Mouse (Mus musculus) forebrain, embryonic 13.5 days (tissue): ENCODE measurements around the gene Snx4. TPM values are rescaled to one million over a fixed set of nuclear protein-coding genes. Genes with fewer than 3 reads are reported as not detected.

Source experiments
- ATAC-seq: fragments of 200-750 bp; cut with Nextera tagmentation; 2 replicates; pipeline ENCODE4 v1.8.0; 2017
- H3K27ac ChIP-seq: fragments of 300-500 bp; sonication (generic); 2 replicates; pipeline ENCODE4 v1.5.1; 2015; ENCODE audit warnings: inconsistent platforms, mild to moderate bottlenecking, moderate library complexity
- H3K27me3 ChIP-seq: fragments of 300-500 bp; sonication (generic); 2 replicates; pipeline ENCODE4 v1.6.1; 2015; ENCODE audit warnings: mild to moderate bottlenecking, inconsistent platforms
- H3K36me3 ChIP-seq: fragments of 300-500 bp; sonication (generic); 2 replicates; pipeline ENCODE4 v1.6.1; 2015; ENCODE audit warnings: mild to moderate bottlenecking, inconsistent platforms; ENCODE audit not compliant: poor library complexity, severe bottlenecking
- H3K4me1 ChIP-seq: fragments of 300-500 bp; sonication (generic); 2 replicates; pipeline ENCODE4 v1.6.1; 2015; ENCODE audit warnings: inconsistent platforms
- H3K4me2 ChIP-seq: fragments of 300-500 bp; sonication (generic); 2 replicates; pipeline ENCODE4 v1.6.1; 2015; ENCODE audit warnings: inconsistent platforms, mild to moderate bottlenecking, moderate library complexity
- H3K4me3 ChIP-seq: fragments of 300-500 bp; sonication (generic); 2 replicates; pipeline ENCODE4 v1.5.1; 2015; ENCODE audit warnings: mild to moderate bottlenecking, inconsistent platforms
- H3K9ac ChIP-seq: fragments of 300-500 bp; sonication (generic); 2 replicates; pipeline ENCODE4 v1.6.1; 2015; ENCODE audit warnings: mild to moderate bottlenecking, inconsistent platforms
- H3K9me3 ChIP-seq: fragments of 300-500 bp; sonication (generic); replicated peaks from 2 replicates; pipeline ENCODE4 v1.6.1; 2016; ENCODE audit warnings: inconsistent platforms
- WGBS: fragments of 180-500 bp; shearing (Covaris S2); methylation state at CpG from one replicate; pipeline ENCODE4 v1.1.7; 2015; 5-methylcytosine and 5-hydroxymethylcytosine counted together
- polyA plus RNA-seq: library from polyadenylated mRNA; unstranded; fragments of >200 nt; fragmentation: Nextera tagmentation; extraction: Ambion mirVana; gene quantifications from 2 replicates; pipeline ENCODE4 v1.2.1, GENCODE M21; 2015

Gene Snx4
- polyA plus RNA-seq, 1 experiment from 2014 or later = 67.7 TPM

DNA sequence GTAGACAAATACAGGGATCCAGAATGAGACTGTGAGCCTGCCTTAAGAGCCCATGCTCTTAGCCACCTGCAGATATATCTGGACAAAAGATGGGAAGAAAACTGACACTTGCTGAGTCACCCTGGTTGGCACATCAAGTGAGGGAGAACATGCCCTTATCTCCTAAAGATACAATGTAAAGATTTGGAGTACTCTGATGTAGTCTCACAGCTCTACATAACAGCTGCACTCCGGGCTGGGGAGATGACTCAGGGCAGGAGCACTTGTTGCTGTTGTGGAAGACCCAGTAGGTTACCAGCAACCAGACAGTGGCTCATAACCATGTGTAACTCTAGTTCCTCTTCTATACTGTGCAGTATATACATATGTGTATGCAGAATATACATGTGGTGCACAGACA, 31.8 kb downstream of the Snx4 start:
- Histone ChIP-seq H3K4me2 (no peak overlapping the region), H3K27ac (no peak overlapping the region), H3K27me3 (no peaks in the 10 kb centered on the region), H3K4me3 (no peak overlapping the region), H3K9ac (no peak overlapping the region), H3K4me1 (no peaks in the 10 kb centered on the region), H3K36me3 (peaks cover 65% of the 10 kb centered on the region), H3K9me3 (no peaks in the 10 kb centered on the region)
- 86% methylated on average over 1 of the region's 1 CpGs for WGBS
- ATAC-seq = no peak

DNA sequence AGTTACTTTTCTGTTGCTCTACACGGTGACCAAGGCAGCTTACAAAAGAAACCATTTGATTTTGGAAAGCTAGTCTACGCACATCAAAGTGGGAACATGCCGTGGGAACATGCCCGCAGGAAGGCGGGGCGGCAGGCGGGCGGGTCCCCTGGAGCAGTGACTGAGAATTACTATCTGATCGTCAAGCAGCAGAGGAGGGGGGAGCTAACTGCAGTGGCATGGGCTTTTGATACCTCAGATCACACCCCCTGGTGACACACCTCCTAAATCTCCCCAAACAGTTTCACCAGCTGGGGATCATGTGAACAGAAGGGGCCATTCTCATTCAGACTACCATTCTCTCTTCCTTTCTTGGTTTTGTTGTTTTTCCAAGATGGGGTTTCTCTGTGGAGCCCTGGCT, 37.3 kb downstream of the Snx4 start:
- Histone ChIP-seq H3K27ac (no peak overlapping the region), H3K36me3 (peaks cover 82% of the 10 kb centered on the region), H3K27me3 (no peaks in the 10 kb centered on the region), H3K9me3 (peaks cover 9% of the 10 kb centered on the region; the same call in 1 of the 2 replicates), H3K4me3 (no peak overlapping the region), H3K9ac (no peak overlapping the region), H3K4me2 (no peak overlapping the region), H3K4me1 (no peaks in the 10 kb centered on the region)
- no peak for ATAC-seq
- 88% methylated on average over 9 of the region's 9 CpGs for WGBS

DNA sequence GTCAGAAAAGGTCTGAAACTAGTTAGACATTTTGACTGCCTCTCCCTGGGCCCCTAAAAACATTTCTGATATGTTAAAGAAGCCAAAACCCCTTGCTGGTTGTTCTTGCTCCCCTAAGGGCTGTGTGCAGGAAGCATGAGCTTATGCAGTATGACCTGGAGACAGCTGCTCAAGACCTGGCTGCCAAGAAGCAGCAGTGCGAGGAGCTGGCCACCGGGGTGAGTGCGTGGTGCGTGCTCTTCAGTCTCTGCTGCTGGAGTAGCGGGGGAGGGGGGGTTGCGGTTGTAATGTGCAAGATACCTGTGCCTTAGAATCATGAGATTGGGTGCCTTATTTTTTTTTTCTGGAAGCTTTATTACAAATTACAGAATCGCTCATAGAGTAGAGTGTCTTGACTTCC, 38.7 kb downstream of the Snx4 start:
- Histone ChIP-seq H3K36me3 (peaks cover 92% of the 10 kb centered on the region), H3K4me3 (no peak overlapping the region)

DNA sequence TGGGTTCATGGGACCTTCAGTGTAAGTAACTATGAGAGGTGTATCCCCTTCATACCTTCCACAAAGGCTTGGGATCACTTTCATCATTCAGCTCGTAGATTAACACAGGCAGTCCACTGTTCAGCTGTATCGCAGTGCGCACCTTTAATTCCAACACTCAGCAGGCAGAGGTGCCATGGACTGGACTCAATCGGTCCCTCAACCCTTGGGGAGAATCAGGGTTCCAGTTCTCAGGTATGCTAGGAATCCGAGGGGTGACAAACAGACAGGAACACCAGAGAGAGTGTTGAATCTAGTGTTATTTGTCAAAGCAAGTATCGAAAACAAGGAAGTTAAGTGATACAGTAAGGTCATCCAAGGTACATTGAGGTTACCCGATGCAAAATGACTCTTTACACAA, 41.0 kb downstream of the Snx4 start:
- ATAC-seq = no peak
- Histone ChIP-seq H3K9ac (no peak overlapping the region), H3K36me3 (peaks cover 95% of the 10 kb centered on the region), H3K4me1 (no peaks in the 10 kb centered on the region), H3K4me3 (no peak overlapping the region), H3K27me3 (no peaks in the 10 kb centered on the region), H3K27ac (no peak overlapping the region), H3K4me2 (no peak overlapping the region), H3K9me3 (peaks cover 9% of the 10 kb centered on the region; the same call in 1 of the 2 replicates)
- 97% methylated on average over 7 of the region's 7 CpGs for WGBS

More for the DNA sequence above, 38.7 kb downstream of the Snx4 start:
- Histone ChIP-seq H3K4me2 (no peak overlapping the region), H3K9me3 (peaks cover 9% of the 10 kb centered on the region; the same call in 1 of the 2 replicates), H3K9ac (no peak overlapping the region), H3K27ac (no peak overlapping the region), H3K27me3 (no peaks in the 10 kb centered on the region), H3K4me1 (no peaks in the 10 kb centered on the region)
- 88% methylated on average over 7 of the region's 7 CpGs for WGBS
- ATAC-seq = no peak

DNA sequence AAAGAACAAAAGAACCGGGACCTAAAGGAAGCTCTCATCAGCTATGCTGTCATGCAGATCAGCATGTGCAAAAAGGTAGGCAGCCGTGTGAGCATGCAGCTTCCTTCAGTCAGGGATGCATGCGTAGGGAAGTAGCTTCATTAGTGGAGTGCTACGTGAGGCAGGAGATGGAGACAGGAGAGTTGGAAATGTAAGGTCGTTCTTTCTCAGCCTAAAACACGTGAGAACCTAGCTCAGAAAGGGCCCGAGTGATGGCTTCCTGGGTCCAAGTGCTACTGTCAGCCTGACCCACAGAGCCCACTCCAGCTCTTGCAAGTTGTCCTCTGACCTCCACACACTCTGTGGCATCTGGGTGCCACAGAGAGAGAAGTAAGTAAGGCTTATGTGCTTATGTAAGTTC, 43.4 kb downstream of the Snx4 start:
- ATAC-seq = no peak
- H3K4me3 ChIP-seq = no peak overlapping the region
- H3K9ac ChIP-seq = no peak overlapping the region
- H3K27ac ChIP-seq = no peak overlapping the region
- no peaks in the 10 kb centered on the region for H3K4me1 ChIP-seq
- H3K9me3 ChIP-seq = peaks cover 9% of the 10 kb centered on the region; the same call in 1 of the 2 replicates
- H3K27me3 ChIP-seq = no peaks in the 10 kb centered on the region
- H3K36me3 ChIP-seq = peaks cover 91% of the 10 kb centered on the region
- 93% methylated on average over 7 of the region's 7 CpGs for WGBS
- H3K4me2 ChIP-seq = no peak overlapping the region

DNA sequence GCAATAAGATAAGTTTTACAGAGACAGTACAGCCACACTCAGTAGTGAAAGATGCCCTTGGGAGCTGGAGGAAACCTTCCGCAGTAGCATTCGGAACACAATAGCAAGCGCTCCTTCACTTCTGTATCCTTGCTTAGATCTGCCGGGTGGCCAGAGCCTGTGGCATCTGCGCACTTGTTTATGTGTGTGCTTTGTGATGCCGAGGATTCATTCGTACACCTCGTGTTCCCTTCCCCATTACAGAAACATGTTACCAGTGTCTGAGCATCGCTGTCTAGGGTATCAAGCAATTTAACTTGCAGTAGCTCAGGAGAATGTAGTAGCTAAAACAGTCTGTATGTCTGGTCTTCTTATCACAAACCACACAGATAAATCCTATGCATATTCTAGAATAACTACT, 44.1 kb downstream of the Snx4 start:
- Histone ChIP-seq H3K27me3 (no peaks in the 10 kb centered on the region), H3K4me2 (no peak overlapping the region), H3K9ac (no peak overlapping the region), H3K27ac (no peak overlapping the region), H3K36me3 (peaks cover 91% of the 10 kb centered on the region), H3K4me1 (no peaks in the 10 kb centered on the region), H3K4me3 (no peak overlapping the region), H3K9me3 (peaks cover 9% of the 10 kb centered on the region; the same call in 1 of the 2 replicates)
- 97% methylated on average over 9 of the region's 9 CpGs for WGBS
- no peak for ATAC-seq

DNA sequence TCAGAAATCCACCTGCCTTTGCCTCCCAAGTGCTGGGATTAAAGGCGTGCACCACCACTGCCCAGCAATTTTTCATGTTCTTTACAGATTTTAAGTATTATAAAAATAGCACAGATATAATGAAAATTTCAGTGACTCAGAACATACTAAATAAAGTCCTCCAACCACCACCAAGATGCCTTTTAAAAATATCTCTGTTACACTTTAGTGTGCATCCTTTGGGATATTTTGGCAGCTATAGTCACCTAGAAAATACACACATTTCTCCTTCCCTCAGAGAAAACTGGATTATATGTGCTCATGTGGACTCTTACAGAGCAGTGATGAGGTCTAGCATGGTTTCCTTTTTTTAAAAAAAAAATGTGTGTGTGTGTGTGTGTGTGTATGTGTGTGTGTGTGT, 46.3 kb downstream of the Snx4 start:
- Histone ChIP-seq H3K27ac (no peak overlapping the region), H3K9ac (no peak overlapping the region), H3K36me3 (peaks cover 85% of the 10 kb centered on the region), H3K4me3 (no peak overlapping the region), H3K27me3 (no peaks in the 10 kb centered on the region), H3K4me2 (no peak overlapping the region), H3K9me3 (peaks cover 1% of the 10 kb centered on the region; the same call in 1 of the 2 replicates), H3K4me1 (no peaks in the 10 kb centered on the region)
- 96% methylated on average over 1 of the region's 1 CpGs for whole genome bisulfite sequencing
- no peak for ATAC-seq

DNA sequence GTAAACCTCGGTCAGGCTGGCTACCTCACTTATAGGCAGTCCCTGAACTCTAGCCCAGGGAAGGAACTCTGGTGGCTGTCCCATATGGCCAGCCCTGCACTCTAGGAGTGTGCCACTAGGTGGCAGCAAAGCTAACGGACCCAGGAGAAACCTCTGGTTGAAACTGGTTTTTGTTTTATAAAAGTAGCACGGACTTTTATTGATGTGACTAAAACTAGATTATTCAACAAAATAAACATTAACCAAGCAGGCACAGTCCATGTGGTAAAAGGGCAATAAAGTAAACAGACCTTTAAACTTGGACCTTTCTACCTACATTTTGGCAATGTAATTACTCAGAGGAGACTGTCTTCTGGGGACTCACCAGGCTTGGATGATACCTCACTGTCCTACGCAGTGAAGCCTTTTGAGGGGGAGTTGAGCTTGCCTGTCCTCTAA, 55.4 kb downstream of the Snx4 start:
- Histone ChIP-seq H3K4me1 (peaks cover 18% of the 10 kb centered on the region), H3K27ac (no peak overlapping the region), H3K4me3 (no peak overlapping the region), H3K36me3 (peaks cover 23% of the 10 kb centered on the region; the same call in 1 of the 2 replicates), H3K9me3 (no peaks in the 10 kb centered on the region), H3K27me3 (no peaks in the 10 kb centered on the region), H3K4me2 (no peak overlapping the region), H3K9ac (no peak overlapping the region)
- WGBS = 13% methylated on average over 4 of the region's 4 CpGs
- peak; percentile 71 for ATAC-seq

DNA sequence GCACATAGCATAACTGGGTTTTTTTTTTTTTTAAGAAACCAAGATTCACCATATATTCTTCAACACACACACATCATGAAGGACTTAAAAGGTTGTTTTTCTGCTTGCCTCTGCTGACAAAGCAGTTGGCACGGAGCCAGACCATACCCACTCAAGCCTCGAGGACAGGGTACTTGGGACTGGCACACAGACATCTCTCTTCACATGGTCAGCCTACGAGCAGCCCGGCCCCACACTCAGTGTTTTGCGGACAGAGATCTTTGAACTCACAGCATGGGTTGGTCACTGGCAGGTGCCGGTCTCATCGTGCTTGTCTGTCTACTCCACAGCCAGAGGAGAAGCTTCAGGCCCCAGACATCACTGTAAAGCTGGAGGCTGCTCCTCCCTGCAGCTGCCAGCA, 56.5 kb downstream of the Snx4 start:
- ATAC-seq = no peak
- Histone ChIP-seq H3K4me2 (no peak overlapping the region), H3K4me1 (peaks cover 18% of the 10 kb centered on the region), H3K27me3 (no peaks in the 10 kb centered on the region), H3K36me3 (peaks cover 21% of the 10 kb centered on the region; the same call in 1 of the 2 replicates), H3K27ac (no peak overlapping the region), H3K4me3 (no peak overlapping the region), H3K9ac (no peak overlapping the region), H3K9me3 (0 out of 2 replicates have a peak, but pooled peaks cover 5% of the 10 kb centered on the region)
- WGBS = 67% methylated on average over 7 of the region's 7 CpGs

DNA sequence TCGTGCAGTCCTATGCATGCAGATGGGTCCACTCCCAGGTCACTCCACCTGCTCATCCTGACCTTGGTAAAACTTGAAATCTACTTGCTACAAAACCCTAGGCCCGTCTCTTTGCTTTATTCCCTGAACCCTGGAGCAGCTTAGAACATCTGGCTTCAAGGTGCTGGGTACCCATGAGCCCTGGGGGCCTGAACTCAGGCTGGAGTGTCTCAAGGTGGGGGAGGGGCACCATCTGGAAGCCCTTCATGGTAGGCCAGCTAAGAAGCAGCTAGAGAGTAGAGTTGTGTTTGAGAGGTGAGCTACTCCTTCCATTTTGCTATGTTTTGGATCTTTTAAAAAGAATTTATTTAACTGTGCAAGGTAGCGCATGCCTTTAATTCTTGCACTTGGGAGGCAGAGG, 57.8 kb downstream of the Snx4 start:
- H3K4me1 ChIP-seq = peaks cover 18% of the 10 kb centered on the region
- 0 out of 2 replicates have a peak, but pooled peaks cover 6% of the 10 kb centered on the region for H3K9me3 ChIP-seq
- H3K27ac ChIP-seq = no peak overlapping the region
- WGBS = 81% methylated on average over 3 of the region's 3 CpGs
- H3K4me2 ChIP-seq = no peak overlapping the region
- H3K27me3 ChIP-seq = no peaks in the 10 kb centered on the region
- no peak overlapping the region for H3K9ac ChIP-seq
- H3K36me3 ChIP-seq = peaks cover 15% of the 10 kb centered on the region; the same call in 1 of the 2 replicates
- no peak for ATAC-seq
- H3K4me3 ChIP-seq = no peak overlapping the region

DNA sequence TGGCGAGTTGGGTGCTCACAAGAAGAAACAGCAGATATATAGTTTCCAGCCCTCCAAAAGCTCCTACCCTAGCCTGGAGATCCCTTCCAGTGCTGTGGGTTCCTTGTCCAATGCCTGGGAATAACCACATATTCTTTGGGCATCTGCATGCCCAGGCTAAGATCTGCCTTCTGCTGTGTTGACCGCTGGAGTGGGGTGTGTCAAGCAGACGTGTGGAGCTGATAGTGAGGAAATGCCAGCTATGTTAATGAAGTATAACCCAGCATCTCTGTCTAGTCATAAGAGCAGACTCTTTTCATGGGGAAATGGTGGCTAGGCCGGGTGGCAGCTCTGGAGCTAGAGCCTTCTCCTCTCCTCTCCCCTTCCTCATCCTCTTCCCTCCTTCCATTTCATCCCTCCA, 64.4 kb downstream of the Snx4 start:
- Histone ChIP-seq H3K4me2 (no peak overlapping the region), H3K36me3 (no peaks in the 10 kb centered on the region), H3K4me1 (peaks cover 2% of the 10 kb centered on the region; the same call in 1 of the 2 replicates), H3K27ac (no peak overlapping the region), H3K9me3 (0 out of 2 replicates have a peak, but pooled peaks cover 6% of the 10 kb centered on the region), H3K9ac (no peak overlapping the region), H3K27me3 (no peaks in the 10 kb centered on the region), H3K4me3 (no peak overlapping the region)
- ATAC-seq = no peak
- WGBS = 98% methylated on average over 4 of the region's 4 CpGs

DNA sequence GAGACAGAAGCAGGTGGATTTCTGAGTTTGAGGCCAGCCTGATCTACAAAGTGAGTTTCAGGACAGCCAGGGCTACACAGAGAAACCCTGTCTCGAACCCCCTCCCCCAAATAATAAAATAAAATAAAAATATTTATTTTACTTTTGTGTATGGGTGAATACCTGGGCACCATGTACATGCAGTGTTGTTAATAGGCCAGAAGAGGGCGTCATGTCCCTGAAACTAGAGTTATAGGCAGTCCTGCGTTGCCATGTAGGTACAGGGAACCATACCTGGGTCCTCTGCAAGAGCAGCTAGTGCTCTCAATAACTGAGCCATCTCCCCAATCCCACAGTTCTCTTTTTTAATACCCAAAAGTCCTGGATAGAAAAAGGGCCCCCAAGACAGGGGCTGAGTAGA, 66.4 kb downstream of the Snx4 start:
- peaks cover 2% of the 10 kb centered on the region; the same call in 1 of the 2 replicates for H3K4me1 ChIP-seq
- H3K9me3 ChIP-seq = 0 out of 2 replicates have a peak, but pooled peaks cover 2% of the 10 kb centered on the region
- no peak overlapping the region for H3K4me2 ChIP-seq
- 73% methylated on average over 3 of the region's 3 CpGs for WGBS
- H3K4me3 ChIP-seq = no peak overlapping the region
- H3K36me3 ChIP-seq = no peaks in the 10 kb centered on the region
- no peak for ATAC-seq
- no peak overlapping the region for H3K9ac ChIP-seq
- no peaks in the 10 kb centered on the region for H3K27me3 ChIP-seq
- H3K27ac ChIP-seq = no peak overlapping the region

DNA sequence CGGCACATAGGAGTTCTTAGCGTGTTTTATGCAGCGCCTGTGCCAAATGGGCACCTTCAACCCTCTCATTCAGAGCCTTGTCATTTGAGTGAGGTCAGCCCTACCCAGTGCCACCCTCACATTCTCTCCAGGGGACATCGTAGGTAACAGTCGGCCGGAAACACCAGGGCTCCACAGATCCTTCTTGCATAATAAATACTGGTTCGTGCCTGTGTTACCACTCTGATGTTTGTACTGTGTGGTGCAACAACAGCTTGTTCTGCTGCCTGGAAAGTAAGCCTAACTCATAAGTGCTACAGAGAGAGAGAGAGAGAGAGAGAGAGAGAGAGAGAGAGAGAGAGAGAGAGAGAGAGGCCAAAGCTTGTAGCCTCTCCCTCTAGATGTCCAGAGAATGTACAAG, 66.8 kb downstream of the Snx4 start:
- Histone ChIP-seq H3K27ac (no peak overlapping the region), H3K9ac (no peak overlapping the region), H3K4me2 (no peak overlapping the region), H3K4me1 (peaks cover 6% of the 10 kb centered on the region; the same call in 1 of the 2 replicates), H3K4me3 (no peak overlapping the region), H3K9me3 (no peaks in the 10 kb centered on the region), H3K27me3 (no peaks in the 10 kb centered on the region), H3K36me3 (no peaks in the 10 kb centered on the region)
- no peak for ATAC-seq
- 93% methylated on average over 7 of the region's 7 CpGs for WGBS
